Mouse (Mus musculus) MEL-GATA-1-ER (cell line): ENCODE data around the gene Strc.

Source experiments
- DNase-seq: peaks from one replicate; pipeline ENCODE4 v3.0.0-alpha.2; 2012; ENCODE audit warnings: low read depth; ENCODE audit errors: extremely low read depth

Strc gene

DNA sequence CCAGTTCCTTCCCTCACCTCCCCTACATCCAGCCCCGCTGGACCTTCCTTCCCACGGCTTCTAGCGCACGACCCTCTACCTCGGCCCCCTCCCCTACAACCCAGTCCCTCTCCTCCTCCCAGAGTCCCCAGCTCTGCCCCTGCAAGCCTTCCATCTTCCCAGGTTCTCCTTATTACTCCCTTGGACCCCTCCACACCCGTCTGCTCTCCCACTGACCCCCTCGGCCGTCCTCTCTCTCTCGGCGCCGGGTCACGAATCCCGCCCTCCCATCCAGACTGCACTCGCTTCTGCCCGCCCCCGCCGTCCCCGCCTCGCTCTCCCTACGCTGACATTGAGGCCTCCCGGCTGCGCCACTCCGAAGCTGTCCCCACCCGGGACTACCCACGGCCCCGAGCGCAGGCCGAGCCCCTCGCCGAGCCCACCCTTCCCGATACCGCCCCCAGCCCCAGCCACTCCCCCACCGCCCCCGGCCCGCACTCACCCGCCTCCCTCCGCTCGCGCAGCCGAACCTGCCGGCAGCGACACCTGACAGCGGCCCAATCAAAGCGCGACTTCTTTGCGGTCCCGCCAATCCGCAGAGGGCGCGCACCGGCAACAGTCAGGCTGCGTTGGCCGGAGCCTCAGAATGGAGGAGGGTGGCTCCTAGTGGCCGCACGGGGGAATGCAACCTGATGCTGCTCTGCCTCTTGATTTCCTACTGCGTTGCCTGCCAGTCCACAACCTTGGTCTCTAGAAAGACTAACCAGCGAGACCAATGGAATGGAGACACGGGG is 32.0 kb downstream of the Strc start, which contains the start of gene Ppip5k1:
TSS of gene Ppip5k1 (minus strand) at position 577 of the 773 bp plus-strand sequence.
- peak; percentile 87 for DNase-seq

DNA sequence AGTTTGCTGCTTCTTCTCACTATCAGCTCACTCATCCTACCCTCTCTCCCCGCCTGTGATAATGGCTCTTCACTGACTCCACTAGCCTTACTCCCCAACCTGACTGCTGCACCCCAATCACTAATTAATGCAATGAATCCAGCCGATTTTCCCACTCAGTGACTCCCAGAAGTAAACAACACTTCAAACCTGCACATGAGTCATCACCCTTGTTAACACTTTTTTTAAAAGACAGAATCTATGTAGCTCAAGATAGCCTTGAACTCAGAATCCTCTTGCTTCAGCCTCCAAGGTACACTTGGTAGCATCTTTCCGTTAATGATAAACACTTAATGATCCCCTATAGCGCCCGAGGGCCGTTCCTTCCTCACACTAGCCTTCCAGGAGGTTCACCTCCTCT is 32.6 kb downstream of the Strc start:
- no peak for DNase-seq

DNA sequence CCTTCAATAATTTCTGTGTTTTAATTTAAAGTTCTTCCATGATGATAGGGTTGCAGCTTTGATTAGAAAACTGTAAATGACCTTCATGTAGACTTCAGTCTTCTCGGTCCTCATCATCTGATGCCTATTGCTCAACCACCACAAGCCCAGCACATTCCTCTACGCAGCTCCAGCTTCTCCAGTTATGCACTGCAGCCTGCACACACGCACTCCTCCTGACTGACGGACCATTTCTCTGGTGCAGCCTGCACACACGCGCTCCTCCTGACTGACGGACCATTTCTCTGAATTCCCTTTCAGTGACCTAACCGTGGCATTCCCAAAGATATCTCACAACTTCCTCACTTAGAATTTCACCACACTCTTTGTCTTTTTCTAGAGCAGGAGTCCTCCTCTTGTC is 33.8 kb downstream of the Strc start:
- DNase-seq: no peak

GRCm38 (mm10) chr2:121339057-121339456 is 47.9 kb downstream of the Strc start:
- peak; percentile 12 for DNase-seq

GRCm38 (mm10) chr2:121329492-121329891 is 57.5 kb downstream of the Strc start:
- DNase-seq: no peak

DNA sequence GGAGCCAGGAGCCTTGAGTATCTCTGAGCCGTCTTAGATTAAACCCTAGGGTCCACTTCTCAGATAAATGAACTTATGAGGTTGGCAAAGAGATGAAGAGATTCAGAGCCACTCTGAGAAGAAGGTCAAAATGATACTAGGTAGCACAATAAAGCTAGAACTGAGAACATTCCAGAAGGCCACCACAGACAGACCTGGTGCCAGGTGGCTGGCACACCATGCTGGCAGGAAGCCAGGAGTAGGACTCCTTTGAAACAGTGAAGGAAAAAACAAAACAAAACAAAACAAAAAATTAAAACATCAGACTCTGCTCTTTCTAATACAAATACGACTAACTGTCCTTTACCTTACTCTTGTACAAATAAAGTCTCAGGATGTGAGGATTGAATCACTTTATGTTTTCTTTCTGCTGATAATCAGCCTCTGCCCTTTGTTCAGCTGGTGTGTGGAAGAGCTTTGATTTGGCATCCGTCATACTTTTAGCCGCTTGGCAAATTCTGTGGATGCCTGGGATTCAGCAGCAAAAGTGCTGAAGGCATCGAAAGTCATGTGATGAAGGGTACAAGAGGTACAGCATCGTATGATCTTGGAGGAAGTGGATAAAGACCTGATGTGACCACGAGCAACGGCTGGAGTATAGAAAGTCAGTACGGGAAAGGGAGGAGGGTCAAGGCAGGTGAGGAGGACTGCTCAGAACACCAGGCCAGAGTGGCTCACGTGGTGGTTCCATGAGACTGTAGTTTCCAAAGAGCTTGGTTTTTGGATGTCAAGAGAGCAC is 63.1 kb downstream of the Strc start:
- DNase-seq: no peak

- DNase-seq: no peak
Observed at GRCm38 (mm10) chr2:121323041-121323440, 63.9 kb downstream of the Strc start.

- no peak for DNase-seq
Observed at GRCm38 (mm10) chr2:121316278-121316677, 70.7 kb downstream of the Strc start.
